Mouse (Mus musculus): ENCODE results near the gene Ulk3. TPM values are rescaled to one million over a fixed set of nuclear protein-coding genes. Genes with fewer than 3 reads are reported as not detected.

The Ulk3 gene
- total and polyA plus RNA-seq, 3 experiments: 2.6 to 11.4 (median 10.0) TPM

- TF ChIP-seq SMC3 (IDR thresholded peaks at IDR 0.05; ENCODE audit: low read depth, low read length): no peak
- TF ChIP-seq POLR2A (IDR thresholded peaks at IDR 0.05; ENCODE audit: low read depth, low read length): no peak
- no peak for TF ChIP-seq EP300 (IDR thresholded peaks at IDR 0.05; ENCODE audit: low read length)
- no peak for TF ChIP-seq ZNF384 (IDR thresholded peaks at IDR 0.05; ENCODE audit: low read depth, low read length)
- no peak for TF ChIP-seq GABPA (IDR thresholded peaks at IDR 0.05; ENCODE audit: insufficient replicate concordance, low read depth, low read length)
- TF ChIP-seq MAX (IDR thresholded peaks at IDR 0.05; ENCODE audit: low read length): no peak
- TF ChIP-seq JUND (conservative IDR thresholded peaks at IDR 0.05; ENCODE audit: low read depth, low read length): no peak
- no peak for TF ChIP-seq USF2 (conservative IDR thresholded peaks at IDR 0.05; ENCODE audit: low read depth, low read length)
- no peak for TF ChIP-seq ZMIZ1 (IDR thresholded peaks at IDR 0.05; ENCODE audit: low read depth, low read length)
- no peak for TF ChIP-seq CTCF (conservative IDR thresholded peaks at IDR 0.05 in 1 of 2, IDR thresholded peaks at IDR 0.05 in 1 of 2; ENCODE audit: low read depth in 2 of 2, low read length in 2 of 2)
- no peak for TF ChIP-seq IRF4 (IDR thresholded peaks at IDR 0.05; ENCODE audit: low read depth, low read length)
- no peak for TF ChIP-seq RCOR1 (conservative IDR thresholded peaks at IDR 0.05; ENCODE audit: low read depth, low read length)
- TF ChIP-seq MXI1 (IDR thresholded peaks at IDR 0.05; ENCODE audit: low read depth, low read length): no peak
- no peak overlapping the region for H3K4me3 ChIP-seq (replicated peaks in 1 of 3; ENCODE audit: low read depth in 2 of 3, low read length in 2 of 3, poor library complexity in 1 of 3)
- H3K9me3 ChIP-seq (replicated peaks; ENCODE audit: low read length): no peaks in the 10 kb centered on the region
- no peaks in the 10 kb centered on the region for H3K79me2 ChIP-seq (replicated peaks; ENCODE audit: control insufficient read depth, extremely low read depth, insufficient read depth, poor library complexity, severe bottlenecking)
- dilution Hi-C loops (cut with MboI; ENCODE audit: extremely low pct_ligation_motif_present, extremely low pct_unique_long_range_greater_than_20kb, low sequenced_read_pairs): no loop called here
- no peak for DNase-seq (ENCODE audit: extremely low read depth)
- no peaks in the 10 kb centered on the region for H3K36me3 ChIP-seq (replicated peaks in 1 of 2; ENCODE audit: control insufficient read depth in 1 of 2, insufficient read depth in 1 of 2, low read length in 1 of 2)
- in situ Hi-C loops (cut with MboI; ENCODE audit: low pct_ligation_motif_present, low pct_unique_long_range_greater_than_20kb, low sequenced_read_pairs): no loop called here
- peaks cover 4% of the 10 kb centered on the region for H3K27me3 ChIP-seq (replicated peaks)
- peaks cover 12 to 19% of the 10 kb centered on the region in 2 experiments for H3K4me1 ChIP-seq (ENCODE audit: control insufficient read depth in 1 of 2, insufficient read depth in 2 of 2)
- no peak overlapping the region for H3K27ac ChIP-seq (ENCODE audit: insufficient read depth, low read depth)
- no peak overlapping the region for H3K9ac ChIP-seq (ENCODE audit: insufficient read depth, low read depth)
- H3K4me2 ChIP-seq (ENCODE audit: insufficient read depth, low read depth, poor library complexity, severe bottlenecking): no peak overlapping the region
These were observed 16.3 kb downstream of the Ulk3 start for GRCm38 (mm10) chr9:57605503-57605902.

- TF ChIP-seq MYC (IDR thresholded peaks at IDR 0.05; ENCODE audit: low read depth, low read length) (no peak), ZKSCAN1 (IDR thresholded peaks at IDR 0.05; ENCODE audit: borderline replicate concordance, low read depth, low read length) (no peak), NRF1 (IDR thresholded peaks at IDR 0.05; ENCODE audit: low read depth, low read length) (no peak), ZNF384 (IDR thresholded peaks at IDR 0.05; ENCODE audit: low read depth, low read length) (no peak), MAFK (IDR thresholded peaks at IDR 0.05; ENCODE audit: insufficient replicate concordance, low read length) (no peak), SIN3A (IDR thresholded peaks at IDR 0.05; ENCODE audit: low read length) (no peak), BHLHE40 (IDR thresholded peaks at IDR 0.05; ENCODE audit: low read depth, low read length) (no peak), E2F4 (IDR thresholded peaks at IDR 0.05; ENCODE audit: insufficient replicate concordance, low read depth, low read length) (no peak), TCF12 (IDR thresholded peaks at IDR 0.05; ENCODE audit: low read depth, low read length) (no peak), HCFC1 (IDR thresholded peaks at IDR 0.05; ENCODE audit: low read depth, low read length) (no peak), CHD2 (IDR thresholded peaks at IDR 0.05; ENCODE audit: low read length) (no peak), NELFE (IDR thresholded peaks at IDR 0.05; ENCODE audit: low read depth, low read length) (no peak), ETS1 (conservative IDR thresholded peaks at IDR 0.05; ENCODE audit: low read depth, low read length) (no peak)
- DNase-seq (ENCODE audit: extremely low read depth): no peak
- Histone ChIP-seq H3K36me3 (replicated peaks in 1 of 2; ENCODE audit: control insufficient read depth in 1 of 2, insufficient read depth in 1 of 2, low read length in 1 of 2) (no peaks in the 10 kb centered on the region), H3K4me1 (ENCODE audit: control insufficient read depth in 1 of 2, insufficient read depth in 2 of 2) (peaks cover 6 to 18% of the 10 kb centered on the region in 2 experiments), H3K79me2 (replicated peaks; ENCODE audit: control insufficient read depth, extremely low read depth, insufficient read depth, poor library complexity, severe bottlenecking) (no peaks in the 10 kb centered on the region), H3K27me3 (replicated peaks) (peaks cover 4% of the 10 kb centered on the region), H3K4me3 (replicated peaks in 1 of 3; ENCODE audit: low read depth in 2 of 3, low read length in 2 of 3, poor library complexity in 1 of 3) (no peak within 1 kb of the TSS), H3K9ac (ENCODE audit: insufficient read depth, low read depth) (no peak within 1 kb of the TSS), H3K4me2 (ENCODE audit: insufficient read depth, low read depth, poor library complexity, severe bottlenecking) (no peak within 1 kb of the TSS), H3K27ac (ENCODE audit: insufficient read depth, low read depth) (no peak within 1 kb of the TSS), H3K9me3 (replicated peaks; ENCODE audit: low read length) (no peaks in the 10 kb centered on the region)
- in situ Hi-C loops (cut with MboI; ENCODE audit: low pct_ligation_motif_present, low pct_unique_long_range_greater_than_20kb, low sequenced_read_pairs) (no loop called here), dilution Hi-C loops (cut with MboI; ENCODE audit: extremely low pct_ligation_motif_present, extremely low pct_unique_long_range_greater_than_20kb, low sequenced_read_pairs) (no loop called here)
These were observed 17.0 kb downstream of the Ulk3 start, which contains the start of gene Cplx3 for GRCm38 (mm10) chr9:57606139-57606851. Gene Cplx3, minus strand, starts transcription at chr9:57606281.

Data from CH12.LX (cell line).